Mouse (Mus musculus) testis, adult 2 months (tissue): ENCODE results near the gene Kcnip4.

ENCODE experiments used
- CTCF ChIP-seq: fragments of 200-500 bp; IDR thresholded peaks from 2 replicates; pipeline ENCODE4 v1.5.1; 2012; ENCODE audit warnings: low read depth, mild to moderate bottlenecking, inconsistent platforms, low read length, moderate library complexity; ENCODE audit not compliant: control insufficient read depth, insufficient read depth, insufficient replicate concordance
- POLR2A ChIP-seq: fragments of 200-500 bp; IDR thresholded peaks from 2 replicates; pipeline ENCODE4 v1.6.1; 2012; ENCODE audit warnings: low read depth, mild to moderate bottlenecking, inconsistent platforms, low read length, moderate library complexity; ENCODE audit not compliant: control insufficient read depth

DNA sequence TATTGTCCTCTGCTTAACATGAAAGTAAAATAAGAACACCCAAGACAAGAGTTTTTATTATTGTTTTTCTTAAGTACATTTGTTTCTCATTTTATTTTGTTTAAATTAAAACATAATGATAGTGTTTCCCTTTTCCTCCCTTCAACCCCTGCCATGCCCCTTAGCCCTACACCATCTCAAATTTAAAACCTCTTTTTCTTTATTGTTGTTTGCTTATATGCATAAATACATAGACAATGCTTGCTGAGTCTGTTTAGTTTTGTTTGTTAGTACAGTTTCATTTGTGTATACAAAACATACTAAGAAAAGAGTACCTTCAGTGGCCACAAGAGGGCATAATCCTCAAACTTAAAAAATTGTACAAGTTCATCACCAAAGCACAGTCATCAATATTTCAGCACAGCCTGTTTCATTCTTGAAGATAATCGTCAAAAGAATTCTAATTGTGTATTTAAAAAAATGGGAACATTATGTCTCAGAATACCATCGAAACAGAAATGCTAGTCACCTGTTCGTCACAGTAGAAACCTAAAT lies 154.1 kb downstream of the Kcnip4 start:
- no peak for TF ChIP-seq CTCF
- no peak for TF ChIP-seq POLR2A
